Mouse (Mus musculus) gastrocnemius, adult 2 months (tissue): ENCODE measurements at regions not wholly inside any gene's neighbourhood (a gene's known extent, or its start where the extent isn't known, plus 50 kb on each side); places are given as distances from the start of the nearest gene placed in this dataset.

Experiments used
- DNase-seq: peaks from one replicate; pipeline ENCODE4 v3.0.0; 2022
- H3K27ac ChIP-seq: fragments of 200-600 bp; 2 replicates; pipeline ENCODE4 v1.8.1; 2022; ENCODE audit warnings: mild to moderate bottlenecking
- H3K4me3 ChIP-seq: fragments of 200-600 bp; 2 replicates; pipeline ENCODE4 v1.8.1; 2022; ENCODE audit warnings: mild to moderate bottlenecking, moderate library complexity
- CTCF ChIP-seq: fragments of 200-600 bp; IDR thresholded peaks from 2 replicates; pipeline ENCODE4 v1.8.1; 2022; ENCODE audit warnings: antibody characterized with exemption, mild to moderate bottlenecking, moderate library complexity
- intact Hi-C: fragments of 180-260 bp; cut with DNase I; formaldehyde crosslinking; loops from one replicate; pipeline ENCODE4 v1.15.1; 2025

- intact Hi-C loops: no loop called here
- no peak overlapping the region for H3K27ac ChIP-seq
- DNase-seq: no peak
- TF ChIP-seq CTCF: no peak
- H3K4me3 ChIP-seq: no peak overlapping the region
Observed at GRCm38 (mm10) chr10:15244376-15245262, 526.6 kb upstream of the Gje1 start.

GRCm38 (mm10) chr10:15243460-15243859, 525.4 kb upstream of the Gje1 start:
- TF ChIP-seq CTCF: no peak
- H3K27ac ChIP-seq: no peak overlapping the region
- H3K4me3 ChIP-seq: no peak overlapping the region
- intact Hi-C loops: no loop called here
- DNase-seq: no peak

GRCm38 (mm10) chr10:15218883-15219282, 500.9 kb upstream of the Gje1 start:
- no peak for TF ChIP-seq CTCF
- intact Hi-C loops: no loop called here

GRCm38 (mm10) chr10:15179585-15179984, 461.6 kb upstream of the Gje1 start:
- Histone ChIP-seq H3K27ac (no peak overlapping the region), H3K4me3 (no peak overlapping the region)
- no peak for DNase-seq
- TF ChIP-seq CTCF: no peak
- intact Hi-C loops: no loop called here

More at GRCm38 (mm10) chr10:15218883-15219282, 500.9 kb upstream of the Gje1 start:
- DNase-seq: no peak
- H3K27ac ChIP-seq: no peak overlapping the region
- no peak overlapping the region for H3K4me3 ChIP-seq

- TF ChIP-seq CTCF: no peak
- no peak for DNase-seq
- no peak overlapping the region for H3K27ac ChIP-seq
- intact Hi-C loops: no loop called here
- no peak overlapping the region for H3K4me3 ChIP-seq
Observed at GRCm38 (mm10) chr10:15174421-15174820, 456.4 kb upstream of the Gje1 start.

- H3K4me3 ChIP-seq: no peak overlapping the region
- H3K27ac ChIP-seq: no peak overlapping the region
- intact Hi-C loops: no loop called here
- TF ChIP-seq CTCF: no peak
- no peak for DNase-seq
Observed at GRCm38 (mm10) chr10:15172558-15172957, 454.5 kb upstream of the Gje1 start.

- DNase-seq: no peak
- intact Hi-C loops: no loop called here
- no peak overlapping the region for H3K27ac ChIP-seq
- H3K4me3 ChIP-seq: no peak overlapping the region
- TF ChIP-seq CTCF: no peak
Observed at GRCm38 (mm10) chr10:15140703-15141102, 422.7 kb upstream of the Gje1 start.
